Mouse (Mus musculus): ENCODE data around the gene Opn1sw.

DNA sequence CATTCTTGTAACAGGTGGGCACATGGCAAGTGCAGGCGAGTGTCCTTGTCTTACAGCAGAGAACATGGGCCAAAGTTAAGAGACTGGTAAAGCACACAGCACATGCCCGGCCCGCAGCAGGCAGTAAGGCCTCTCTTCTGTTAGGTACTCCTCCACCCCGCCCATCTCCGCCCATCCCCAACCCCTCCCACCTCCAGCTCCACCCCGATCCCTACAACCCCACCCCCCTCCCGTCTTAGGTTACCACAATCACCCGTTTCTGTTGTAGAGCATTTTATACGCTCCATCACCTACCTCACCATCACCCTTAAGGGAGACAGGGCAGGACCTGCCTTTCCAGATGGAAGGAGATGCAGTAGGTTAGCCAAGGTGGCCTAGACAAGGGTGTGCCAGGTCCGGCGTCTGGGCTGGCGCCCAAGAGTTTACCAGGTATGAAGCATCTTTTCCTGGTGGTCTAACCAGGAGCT lies at the start of gene Opn1sw:
- TF ChIP-seq CTCF (IDR thresholded peaks at IDR 0.05 in 2 of 3, conservative IDR thresholded peaks at IDR 0.05 in 1 of 3; ENCODE audit: control insufficient read depth in 1 of 3, insufficient read depth in 1 of 3, low read depth in 2 of 3, low read length in 3 of 3, poor library complexity in 1 of 3, severe bottlenecking in 1 of 3) = no peak
- peak in 1 of 2 experiments; percentile 56; a peak in 1 of 4 replicates for TF ChIP-seq POLR2A (IDR thresholded peaks at IDR 0.05; ENCODE audit: control insufficient read depth in 1 of 2, insufficient read depth in 1 of 2, low read depth in 1 of 2, low read length in 2 of 2, poor library complexity in 1 of 2)
- no peak for TF ChIP-seq MEF2A (IDR thresholded peaks at IDR 0.05; ENCODE audit: extremely low read depth, insufficient replicate concordance, low read depth, low read length, poor library complexity, severe bottlenecking)
- TF ChIP-seq TCF12 (IDR thresholded peaks at IDR 0.05; ENCODE audit: low read depth, low read length) = no peak
- TF ChIP-seq CHD1 (IDR thresholded peaks at IDR 0.05; ENCODE audit: low read depth, low read length) = no peak
- no peak for TF ChIP-seq TAL1 (IDR thresholded peaks at IDR 0.05; ENCODE audit: low read length)
- TF ChIP-seq SMC3 (IDR thresholded peaks at IDR 0.05; ENCODE audit: low read depth, low read length) = no peak
- TF ChIP-seq MYC (IDR thresholded peaks at IDR 0.05; ENCODE audit: low read depth, low read length) = peak; percentile 76; the same call in 1 of the 2 replicates
- peak; percentile 83 for TF ChIP-seq MXI1 (IDR thresholded peaks at IDR 0.05; ENCODE audit: low read depth, low read length)
- no peak for TF ChIP-seq E2F4 (IDR thresholded peaks at IDR 0.05; ENCODE audit: borderline replicate concordance, low read depth, low read length)
- TF ChIP-seq USF1 (IDR thresholded peaks at IDR 0.05; ENCODE audit: low read depth, low read length) = no peak
- peak; percentile 64 for TF ChIP-seq MAX (IDR thresholded peaks at IDR 0.05; ENCODE audit: low read length)

Measured in MEL (cell line).